Mouse (Mus musculus) liver, adult 2 months (tissue): ENCODE data around the gene Znrf1.

Experiments used
- CTCF ChIP-seq: fragments of 200-500 bp; IDR thresholded peaks from 2 replicates; pipeline ENCODE4 v1.5.1; 2011; ENCODE audit warnings: low read depth, low read length, control low read depth
- POLR2A ChIP-seq: fragments of 200-500 bp; IDR thresholded peaks from 2 replicates; pipeline ENCODE4 v1.6.1; 2011; ENCODE audit warnings: low read length, control low read depth; ENCODE audit not compliant: insufficient read depth; ENCODE audit errors: extremely low read depth

GRCm38 (mm10) chr8:111597310-111597709 lies 61.4 kb downstream of the Znrf1 start:
- no peak for TF ChIP-seq CTCF
- TF ChIP-seq POLR2A, result no peak
